Mouse (Mus musculus): ENCODE results near the gene Galnt5.

Gene Galnt5

GRCm38 (mm10) chr2:57997752-57998430 is at the start of gene Galnt5:
TSS of gene Galnt5 (plus strand) at chr2:57997884.
- DNase-seq, result no peak

- DNase-seq, result no peak
These were observed 46.1 kb upstream of the Galnt5 start for GRCm38 (mm10) chr2:57951620-57952019.

GRCm38 (mm10) chr2:57960786-57961185 is 36.9 kb upstream of the Galnt5 start:
- DNase-seq, result no peak

GRCm38 (mm10) chr2:57982248-57982647 is 15.4 kb upstream of the Galnt5 start:
- DNase-seq, result no peak

GRCm38 (mm10) chr2:57991084-57991483 is 6.6 kb upstream of the Galnt5 start:
- DNase-seq, result no peak

GRCm38 (mm10) chr2:58001497-58001896 is 3.8 kb downstream of the Galnt5 start:
- no peak for DNase-seq

- DNase-seq, result no peak
These were observed 9.4 kb downstream of the Galnt5 start for GRCm38 (mm10) chr2:58007081-58007480.

- no peak for DNase-seq
These were observed 25.9 kb downstream of the Galnt5 start for GRCm38 (mm10) chr2:58023556-58023955.

- DNase-seq, result no peak
These were observed 29.1 kb downstream of the Galnt5 start for GRCm38 (mm10) chr2:58026740-58027139.

- DNase-seq, result no peak
These were observed 31.7 kb downstream of the Galnt5 start for GRCm38 (mm10) chr2:58029404-58029803.

- DNase-seq, result no peak
These were observed 33.7 kb downstream of the Galnt5 start for GRCm38 (mm10) chr2:58031431-58031830.

- no peak for DNase-seq
These were observed 38.0 kb downstream of the Galnt5 start for GRCm38 (mm10) chr2:58035635-58036034.

GRCm38 (mm10) chr2:58036926-58037325 is 39.2 kb downstream of the Galnt5 start:
- DNase-seq, result no peak

GRCm38 (mm10) chr2:58041867-58042266 is 44.2 kb downstream of the Galnt5 start:
- DNase-seq, result peak; percentile 89

- DNase-seq, result no peak
These were observed 55.3 kb downstream of the Galnt5 start, which contains the start of gene Ermn for GRCm38 (mm10) chr2:58052821-58053581. TSS of gene Ermn (minus strand) at chr2:58052864.

GRCm38 (mm10) chr2:58055383-58055782 is 57.7 kb downstream of the Galnt5 start:
- DNase-seq, result peak; percentile 90

GRCm38 (mm10) chr2:58079849-58080248 is 82.2 kb downstream of the Galnt5 start:
- DNase-seq, result no peak

- no peak for DNase-seq
These were observed 88.7 kb downstream of the Galnt5 start for GRCm38 (mm10) chr2:58086420-58086819.

GRCm38 (mm10) chr2:58094818-58095217 is 97.1 kb downstream of the Galnt5 start:
- no peak for DNase-seq

All from heart, adult 11 months (tissue).